Mouse (Mus musculus): ENCODE measurements around the gene Arhgap17. TPM values are rescaled to one million over a fixed set of nuclear protein-coding genes. Genes with fewer than 3 reads are reported as not detected.
A peak's percentile ranks its signal among the peaks of the same experiment; 100 is the strongest.

The Arhgap17 gene
- polyA plus RNA-seq, 1 experiment from 2014 or later: 10.3 TPM

DNA sequence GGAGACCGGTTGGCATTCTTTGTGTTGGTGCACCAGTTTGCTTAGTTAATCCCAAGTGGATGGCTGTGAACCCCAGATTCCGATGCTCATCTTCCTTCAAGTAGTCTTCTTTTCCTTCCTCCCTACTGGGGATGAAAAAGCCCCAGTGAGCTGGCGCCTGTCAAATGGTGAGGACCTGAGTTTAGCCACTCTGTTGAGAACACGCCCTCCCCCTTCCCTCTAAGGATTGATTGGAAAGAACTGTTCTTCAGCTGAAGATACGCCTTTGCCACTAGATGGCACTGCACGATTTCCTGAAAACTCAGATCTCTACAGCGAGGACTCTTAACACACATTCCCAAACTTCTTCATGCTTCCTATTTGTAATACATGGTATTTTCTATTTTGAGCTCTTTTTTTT is 29.1 kb upstream of the Arhgap17 start:
- Histone ChIP-seq H3K9ac (no peak overlapping the region), H3K4me3 (replicated peaks) (no peak overlapping the region), H3K4me2 (no peak overlapping the region), H3K27me3 (no peaks in the 10 kb centered on the region), H3K4me1 (replicated peaks) (peaks cover 10% of the 10 kb centered on the region; the same call in 1 of the 2 replicates), H3K36me3 (replicated peaks) (peaks cover 19% of the 10 kb centered on the region), H3K9me3 (replicated peaks) (no peaks in the 10 kb centered on the region), H3K27ac (replicated peaks) (no peak overlapping the region)
- no peak for ATAC-seq (ENCODE audit: insufficient read depth)
- 24% methylated on average over 7 of the region's 7 CpGs for WGBS (ENCODE audit: insufficient replicate concordance)

DNA sequence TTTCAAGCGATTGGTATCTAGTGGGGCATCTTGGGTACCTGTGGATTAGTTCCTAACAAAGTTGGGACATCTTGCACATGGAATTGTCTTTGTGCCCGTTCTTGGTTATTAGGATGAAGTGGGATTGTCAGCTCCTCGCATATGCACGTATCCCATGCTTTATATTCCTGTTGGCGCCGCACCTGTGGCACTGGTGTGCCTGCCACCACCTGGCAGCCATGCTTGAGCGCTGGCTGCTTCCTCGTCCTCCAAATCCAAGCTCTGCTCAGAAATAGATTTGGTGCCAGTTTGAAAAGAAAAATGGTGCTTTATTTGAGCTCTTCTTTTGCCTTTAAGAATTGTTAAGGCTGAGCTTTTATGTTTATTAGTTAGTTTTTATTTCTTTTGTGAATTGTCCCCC is 28.2 kb upstream of the Arhgap17 start:
- no peak overlapping the region for H3K4me3 ChIP-seq (replicated peaks)
- WGBS (ENCODE audit: insufficient replicate concordance): 75% methylated on average over 8 of the region's 8 CpGs
- H3K36me3 ChIP-seq (replicated peaks): peaks cover 16% of the 10 kb centered on the region
- no peaks in the 10 kb centered on the region for H3K9me3 ChIP-seq (replicated peaks)
- no peak overlapping the region for H3K27ac ChIP-seq (replicated peaks)
- H3K4me2 ChIP-seq: no peak overlapping the region
- ATAC-seq (ENCODE audit: insufficient read depth): no peak
- H3K4me1 ChIP-seq (replicated peaks): peaks cover 10% of the 10 kb centered on the region; the same call in 1 of the 2 replicates
- H3K9ac ChIP-seq: no peak overlapping the region
- no peaks in the 10 kb centered on the region for H3K27me3 ChIP-seq

DNA sequence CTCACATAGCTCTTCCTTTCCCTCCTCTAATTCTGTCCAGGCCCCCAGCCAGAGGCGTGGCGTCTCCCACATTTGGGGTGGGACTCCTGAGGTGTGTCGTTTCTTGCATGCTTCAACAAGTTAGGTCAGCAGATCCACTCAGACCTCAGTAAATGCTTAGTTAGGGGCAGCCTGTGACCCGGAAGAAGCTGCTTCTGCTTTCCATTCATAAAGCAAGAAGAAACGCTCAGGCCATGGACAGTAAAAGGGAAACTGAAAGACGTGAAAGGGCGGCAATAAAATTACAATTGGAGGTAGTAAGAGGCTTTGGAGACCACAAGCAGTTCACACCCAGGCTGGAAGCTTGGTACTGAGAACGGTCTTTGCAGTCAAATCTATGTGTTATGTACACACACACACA is 27.7 kb upstream of the Arhgap17 start:
- no peak for ATAC-seq (ENCODE audit: insufficient read depth)
- no peak overlapping the region for H3K9ac ChIP-seq
- H3K4me2 ChIP-seq: no peak overlapping the region
- H3K4me3 ChIP-seq (replicated peaks): no peak overlapping the region
- H3K36me3 ChIP-seq (replicated peaks): peaks cover 12% of the 10 kb centered on the region
- WGBS (ENCODE audit: insufficient replicate concordance): 61% methylated on average over 8 of the region's 8 CpGs
- H3K4me1 ChIP-seq (replicated peaks): peaks cover 10% of the 10 kb centered on the region; the same call in 1 of the 2 replicates
- H3K9me3 ChIP-seq (replicated peaks): no peaks in the 10 kb centered on the region
- no peak overlapping the region for H3K27ac ChIP-seq (replicated peaks)
- H3K27me3 ChIP-seq: no peaks in the 10 kb centered on the region

DNA sequence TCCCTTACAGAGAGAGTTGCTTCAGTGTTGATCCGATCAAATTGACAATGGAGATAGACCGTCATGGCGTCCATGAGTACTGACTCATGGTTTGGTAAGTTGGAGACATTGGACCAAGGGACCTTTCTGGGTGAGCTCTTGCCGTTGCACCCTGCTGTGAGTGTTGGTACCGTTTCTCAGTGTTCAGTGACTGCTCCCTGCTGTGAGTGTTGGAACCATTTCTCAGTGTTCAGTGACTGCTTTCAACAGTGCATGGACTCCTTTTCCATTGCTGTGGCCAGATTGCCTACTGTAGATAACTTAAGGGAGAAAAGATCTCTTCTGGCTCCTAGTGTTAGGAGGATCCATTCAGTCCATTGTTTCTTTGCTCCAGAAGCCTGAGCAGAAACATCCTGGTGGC is 27.2 kb upstream of the Arhgap17 start:
- H3K4me3 ChIP-seq (replicated peaks): no peak overlapping the region
- H3K27ac ChIP-seq (replicated peaks): no peak overlapping the region
- H3K36me3 ChIP-seq (replicated peaks): peaks cover 11% of the 10 kb centered on the region; the same call in 1 of the 2 replicates
- no peak overlapping the region for H3K4me2 ChIP-seq
- ATAC-seq (ENCODE audit: insufficient read depth): no peak
- H3K4me1 ChIP-seq (replicated peaks): peaks cover 10% of the 10 kb centered on the region; the same call in 1 of the 2 replicates
- 93% methylated on average over 5 of the region's 5 CpGs for WGBS (ENCODE audit: insufficient replicate concordance)
- H3K9ac ChIP-seq: no peak overlapping the region
- no peaks in the 10 kb centered on the region for H3K27me3 ChIP-seq
- no peaks in the 10 kb centered on the region for H3K9me3 ChIP-seq (replicated peaks)

DNA sequence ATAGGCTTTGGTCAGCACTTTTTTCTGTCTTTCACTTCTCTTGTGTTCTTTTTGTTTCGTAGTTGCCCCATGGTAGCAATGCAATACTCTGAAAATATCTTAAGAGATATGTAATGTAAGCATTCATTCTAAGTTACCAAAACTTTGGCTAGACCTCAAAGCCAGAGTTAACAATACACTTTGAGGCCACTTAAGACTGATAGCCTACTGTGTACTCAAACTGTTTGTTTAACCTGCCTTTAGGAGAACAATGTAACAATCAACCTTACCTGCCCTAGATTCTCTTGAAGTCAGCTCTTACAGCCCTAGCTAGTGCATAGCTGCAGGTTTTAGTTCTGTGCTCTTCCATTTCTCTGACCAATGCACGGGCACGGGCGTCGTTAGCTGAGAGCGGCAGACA is 24.6 kb upstream of the Arhgap17 start:
- Histone ChIP-seq H3K9ac (no peak overlapping the region), H3K4me2 (no peak overlapping the region), H3K9me3 (replicated peaks) (no peaks in the 10 kb centered on the region), H3K27ac (replicated peaks) (no peak overlapping the region), H3K4me3 (replicated peaks) (no peak overlapping the region), H3K4me1 (replicated peaks) (peaks cover 4% of the 10 kb centered on the region; the same call in 1 of the 2 replicates), H3K27me3 (no peaks in the 10 kb centered on the region), H3K36me3 (replicated peaks) (peaks cover 9% of the 10 kb centered on the region)
- WGBS (ENCODE audit: insufficient replicate concordance): 81% methylated on average over 6 of the region's 6 CpGs
- ATAC-seq (ENCODE audit: insufficient read depth): no peak

DNA sequence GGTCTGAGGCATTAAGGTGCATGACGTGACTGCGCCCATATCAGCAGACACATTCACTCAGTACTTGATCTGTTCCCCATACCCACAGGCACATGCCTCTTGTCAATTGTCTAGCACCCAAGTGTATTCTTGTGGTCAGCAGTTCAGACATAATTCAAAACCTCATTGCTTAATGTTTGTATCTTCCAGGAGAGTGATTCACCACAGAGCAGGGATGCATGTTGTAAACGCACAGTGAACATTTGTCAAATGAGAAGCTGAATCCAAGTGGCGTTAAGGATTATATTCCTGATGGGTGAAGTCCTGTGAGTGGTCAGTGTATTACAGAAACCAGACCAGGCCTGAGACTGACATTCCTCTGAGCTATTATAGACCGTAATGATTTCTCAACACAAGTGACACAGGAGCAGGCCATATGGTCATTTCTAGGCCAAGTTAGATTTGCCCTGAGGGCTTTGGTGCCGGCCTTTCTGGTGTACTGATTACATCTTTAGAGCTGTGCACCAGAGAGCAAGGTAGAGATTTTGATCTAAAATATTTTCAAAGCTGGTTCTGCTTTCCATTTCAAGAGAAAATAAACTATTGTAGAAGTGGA is 20.1 kb upstream of the Arhgap17 start:
- 83% methylated on average over 6 of the region's 6 CpGs for WGBS (ENCODE audit: insufficient replicate concordance)
- no peak for ATAC-seq (ENCODE audit: insufficient read depth)
- Histone ChIP-seq H3K9me3 (replicated peaks) (no peaks in the 10 kb centered on the region), H3K4me2 (no peak overlapping the region), H3K4me1 (replicated peaks) (peaks cover 6% of the 10 kb centered on the region; the same call in 1 of the 2 replicates), H3K36me3 (replicated peaks) (peaks cover 28% of the 10 kb centered on the region), H3K27ac (replicated peaks) (no peak overlapping the region), H3K9ac (no peak overlapping the region), H3K27me3 (no peaks in the 10 kb centered on the region), H3K4me3 (replicated peaks) (no peak overlapping the region)

DNA sequence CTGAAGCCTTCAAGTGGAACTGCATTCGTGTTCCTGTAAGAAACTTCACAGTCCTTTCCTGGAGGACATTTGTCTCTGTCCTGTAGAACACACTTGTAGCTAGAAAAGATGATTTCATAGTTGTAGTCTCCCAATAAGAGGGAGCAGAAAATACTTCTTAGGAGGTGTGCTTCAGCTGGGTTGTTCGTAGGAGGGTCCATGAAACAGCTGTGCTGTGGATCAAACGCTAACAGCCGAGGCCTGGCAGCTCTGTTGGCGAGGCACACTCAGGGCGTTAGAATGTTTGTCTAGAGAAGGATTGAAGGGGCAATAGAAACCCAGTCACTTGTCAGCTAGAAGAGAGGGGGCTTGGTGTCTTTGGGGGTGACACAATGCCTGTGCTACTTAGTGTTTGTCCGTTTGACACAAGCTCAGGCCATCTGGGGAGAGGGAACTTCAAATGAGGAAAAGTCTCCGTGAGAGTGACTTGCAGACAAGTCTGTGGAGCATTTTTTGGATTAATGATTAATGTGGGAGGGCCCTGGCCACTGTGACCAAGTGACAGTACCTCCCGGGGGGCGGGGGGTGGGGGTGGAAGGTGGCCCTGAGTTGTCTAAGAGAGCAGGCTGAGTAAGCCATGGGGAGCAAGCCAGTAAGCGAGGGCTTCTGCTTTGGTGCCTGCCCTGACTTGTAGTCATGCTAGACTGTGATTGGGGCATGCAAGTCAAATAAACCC is 16.1 kb upstream of the Arhgap17 start:
- peaks cover 6% of the 10 kb centered on the region; the same call in 1 of the 2 replicates for H3K4me1 ChIP-seq (replicated peaks)
- H3K27ac ChIP-seq (replicated peaks): peak overlapping the region; percentile 48
- no peak overlapping the region for H3K9ac ChIP-seq
- H3K4me3 ChIP-seq (replicated peaks): no peak overlapping the region
- H3K4me2 ChIP-seq: no peak overlapping the region
- H3K27me3 ChIP-seq: no peaks in the 10 kb centered on the region
- H3K36me3 ChIP-seq (replicated peaks): peaks cover 24% of the 10 kb centered on the region; the same call in 1 of the 2 replicates
- 61% methylated on average over 11 of the region's 11 CpGs for WGBS (ENCODE audit: insufficient replicate concordance)
- ATAC-seq (ENCODE audit: insufficient read depth): peak; percentile 54
- no peaks in the 10 kb centered on the region for H3K9me3 ChIP-seq (replicated peaks)

DNA sequence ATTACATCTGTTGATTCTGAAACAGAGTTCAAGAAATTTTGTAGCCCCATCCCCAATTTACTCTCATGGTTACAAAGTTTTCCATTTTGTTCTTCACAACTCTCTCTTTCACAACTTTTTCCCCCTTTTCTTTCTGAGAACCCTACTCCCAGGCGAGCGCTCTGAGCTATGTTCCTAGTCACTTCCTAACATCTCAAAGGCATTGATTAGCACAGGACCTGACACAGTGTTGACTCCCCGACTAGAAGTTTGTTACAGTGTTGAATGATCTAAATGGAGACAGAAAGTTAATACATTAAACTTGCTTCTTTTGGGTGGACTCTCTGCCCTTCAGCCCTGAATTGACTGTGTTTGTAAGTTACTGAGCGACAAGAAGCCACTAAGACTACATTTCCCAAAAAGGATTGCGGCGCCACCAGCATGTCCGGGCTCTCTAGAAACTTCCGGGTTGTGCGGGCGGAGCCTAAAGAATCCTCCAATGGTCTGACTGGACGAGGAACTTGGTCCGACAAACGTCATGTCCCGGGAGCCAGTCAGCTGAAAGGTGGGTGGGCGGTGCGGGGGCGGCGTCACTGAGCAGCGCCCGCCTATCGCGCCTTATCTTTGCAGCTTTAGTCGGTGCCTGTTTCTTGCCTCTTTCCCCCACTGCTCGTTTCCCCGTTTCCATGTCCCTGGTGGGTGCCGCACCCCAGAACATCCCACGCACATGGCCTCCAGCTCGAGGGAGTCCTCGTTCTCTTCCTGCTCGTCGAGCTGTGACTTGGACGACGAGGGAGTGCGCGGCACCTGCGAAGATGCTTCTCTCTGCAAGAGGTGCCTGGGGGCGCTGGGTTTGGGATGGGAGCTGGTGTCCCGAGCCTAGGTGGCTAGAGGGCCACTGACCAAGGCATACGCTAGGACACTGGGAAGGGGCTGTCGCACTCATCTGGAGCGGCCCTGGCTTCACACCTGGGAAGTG is 8.0 kb upstream of the Arhgap17 start:
- Histone ChIP-seq H3K9ac (peak overlapping the region; percentile 93), H3K4me1 (replicated peaks) (peaks cover 28% of the 10 kb centered on the region), H3K27me3 (no peaks in the 10 kb centered on the region), H3K9me3 (replicated peaks) (no peaks in the 10 kb centered on the region), H3K36me3 (replicated peaks) (no peaks in the 10 kb centered on the region), H3K4me3 (replicated peaks) (peak overlapping the region; percentile 91), H3K27ac (replicated peaks) (peak overlapping the region; percentile 81), H3K4me2 (peak overlapping the region; percentile 89)
- 4% methylated on average over 41 of the region's 41 CpGs for WGBS (ENCODE audit: insufficient replicate concordance)
- ATAC-seq (ENCODE audit: insufficient read depth): peak; percentile 100

DNA sequence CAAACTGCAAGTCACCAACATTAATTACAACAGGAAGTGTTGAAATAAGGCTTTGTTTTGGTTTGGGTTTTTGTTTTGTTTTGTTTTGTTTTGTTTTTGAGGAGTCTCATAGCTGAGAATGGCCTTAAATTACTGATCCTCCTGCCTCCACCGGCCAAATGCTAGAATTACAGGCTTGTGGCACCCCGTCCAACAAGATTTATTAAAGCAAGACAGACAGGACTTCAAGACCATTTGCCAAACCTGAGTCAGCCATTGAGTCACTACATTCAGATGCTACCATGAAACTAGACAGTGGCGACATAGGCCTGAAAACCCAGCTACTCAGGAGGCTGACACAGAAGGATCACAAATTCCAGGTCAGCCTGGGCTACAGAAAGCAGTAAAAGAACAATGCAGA is 1.8 kb upstream of the Arhgap17 start:
- 49% methylated on average over 3 of the region's 3 CpGs for WGBS (ENCODE audit: insufficient replicate concordance)
- Histone ChIP-seq H3K27me3 (no peaks in the 10 kb centered on the region), H3K4me1 (replicated peaks) (peaks cover 42% of the 10 kb centered on the region), H3K27ac (replicated peaks) (no peak overlapping the region; the same call in 1 of the 2 replicates), H3K4me3 (replicated peaks) (no peak overlapping the region), H3K9me3 (replicated peaks) (no peaks in the 10 kb centered on the region), H3K9ac (no peak overlapping the region), H3K36me3 (replicated peaks) (no peaks in the 10 kb centered on the region; the same call in 1 of the 2 replicates), H3K4me2 (peak overlapping the region; percentile 88)
- no peak for ATAC-seq (ENCODE audit: insufficient read depth)

DNA sequence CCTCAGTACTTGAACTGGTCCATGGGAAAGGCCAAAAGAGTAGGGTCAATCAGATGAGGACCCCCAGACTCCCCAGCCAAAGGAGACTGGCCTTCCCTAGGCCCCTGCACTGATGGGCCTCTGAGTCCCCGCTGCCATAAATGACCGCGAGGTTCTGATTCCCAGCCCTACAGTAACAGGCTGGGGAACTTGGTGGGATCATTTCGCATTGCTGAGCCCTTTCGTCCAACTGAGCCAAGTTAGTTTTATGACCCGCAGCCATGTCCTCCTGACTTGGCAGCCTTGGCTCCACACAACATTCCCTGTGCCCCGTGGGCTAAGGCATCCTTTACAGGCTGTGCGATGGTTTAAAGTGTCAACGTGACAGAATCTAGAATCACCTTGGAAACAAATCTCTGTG is 985 bp upstream of the Arhgap17 start:
- no peaks in the 10 kb centered on the region for H3K27me3 ChIP-seq
- no peaks in the 10 kb centered on the region for H3K9me3 ChIP-seq (replicated peaks)
- H3K27ac ChIP-seq (replicated peaks): peak overlapping the region; percentile 89
- peaks cover 50% of the 10 kb centered on the region for H3K4me1 ChIP-seq (replicated peaks)
- peak overlapping the region; percentile 88 for H3K4me2 ChIP-seq
- 62% methylated on average over 9 of the region's 9 CpGs for WGBS (ENCODE audit: insufficient replicate concordance)
- ATAC-seq (ENCODE audit: insufficient read depth): no peak
- peak overlapping the region; percentile 95 for H3K4me3 ChIP-seq (replicated peaks)
- H3K9ac ChIP-seq: peak overlapping the region; percentile 97
- H3K36me3 ChIP-seq (replicated peaks): no peaks in the 10 kb centered on the region; the same call in 1 of the 2 replicates
